Mouse (Mus musculus) forebrain, embryonic 16.5 days (tissue): ENCODE data around the gene Gapdh. TPM values are rescaled to one million over a fixed set of nuclear protein-coding genes. Genes with fewer than 3 reads are reported as not detected.
A peak's percentile ranks its signal among the peaks of the same experiment; 100 is the strongest.

ENCODE experiments used
- ATAC-seq: fragments of 200-750 bp; cut with Nextera tagmentation; 2 replicates; pipeline ENCODE4 v1.8.0; 2017; ENCODE audit warnings: mild to moderate bottlenecking, moderate library complexity
- H3K27ac ChIP-seq: fragments of 300-500 bp; sonication (generic); 2 replicates; pipeline ENCODE4 v1.5.1; 2014; ENCODE audit warnings: low read length, control low read depth
- H3K27me3 ChIP-seq: fragments of 300-500 bp; sonication (generic); replicated peaks from 2 replicates; pipeline ENCODE4 v1.6.1; 2014; ENCODE audit warnings: low read length; ENCODE audit not compliant: control insufficient read depth, insufficient read depth
- H3K36me3 ChIP-seq: fragments of 300-500 bp; sonication (generic); 2 replicates; pipeline ENCODE4 v1.6.1; 2014; ENCODE audit not compliant: control insufficient read depth, insufficient read depth
- H3K4me1 ChIP-seq: fragments of 300-500 bp; sonication (generic); replicated peaks from 2 replicates; pipeline ENCODE4 v1.6.1; 2014; ENCODE audit warnings: low read length; ENCODE audit not compliant: control insufficient read depth, insufficient read depth
- H3K4me2 ChIP-seq: fragments of 300-500 bp; sonication (generic); 2 replicates; pipeline ENCODE4 v1.6.1; 2014; ENCODE audit warnings: mild to moderate bottlenecking, low read length, control low read depth
- H3K4me3 ChIP-seq: fragments of 300-500 bp; sonication (generic); replicated peaks from 2 replicates; pipeline ENCODE4 v1.5.1; 2014; ENCODE audit warnings: mild to moderate bottlenecking, low read length, control low read depth
- H3K9ac ChIP-seq: fragments of 300-500 bp; sonication (generic); replicated peaks from 2 replicates; pipeline ENCODE4 v1.6.1; 2014; ENCODE audit warnings: low read depth, low read length, control low read depth
- H3K9me3 ChIP-seq: fragments of 300-500 bp; sonication (generic); 2 replicates; pipeline ENCODE4 v1.6.1; 2016; ENCODE audit warnings: low read length; ENCODE audit not compliant: control insufficient read depth
- WGBS: fragments of 180-500 bp; shearing (Covaris S2); extraction: QIAGEN DNeasy Blood & Tissue Kit; methylation state at CpG from one replicate; pipeline ENCODE4 v1.1.7; 2014; 5-methylcytosine and 5-hydroxymethylcytosine counted together
- polyA plus RNA-seq: library from polyadenylated mRNA; unstranded; fragments of >200 nt; fragmentation: Nextera tagmentation; extraction: Ambion mirVana; gene quantifications from 2 replicates; pipeline ENCODE4 v1.2.1, GENCODE M21; 2015

Gene Gapdh
- polyA plus RNA-seq, 1 experiment from 2014 or later = 1,346 TPM

GRCm38 (mm10) chr6:125193390-125193789 lies 27.1 kb upstream of the Gapdh start:
- H3K36me3 ChIP-seq = peaks cover 7% of the 10 kb centered on the region; the same call in 1 of the 2 replicates
- no peaks in the 10 kb centered on the region for H3K27me3 ChIP-seq
- H3K9ac ChIP-seq = no peak overlapping the region
- H3K4me1 ChIP-seq = peaks cover 17% of the 10 kb centered on the region
- H3K27ac ChIP-seq = no peak overlapping the region
- H3K9me3 ChIP-seq = no peaks in the 10 kb centered on the region
- no peak for ATAC-seq
- no peak overlapping the region for H3K4me3 ChIP-seq
- WGBS = 82% methylated on average over 7 of the region's 7 CpGs
- no peak overlapping the region for H3K4me2 ChIP-seq

GRCm38 (mm10) chr6:125192841-125193240 lies 26.6 kb upstream of the Gapdh start:
- WGBS = 45% methylated on average over 5 of the region's 5 CpGs
- H3K4me2 ChIP-seq = peak overlapping the region; percentile 95
- H3K36me3 ChIP-seq = peaks cover 7% of the 10 kb centered on the region; the same call in 1 of the 2 replicates
- no peak overlapping the region for H3K27ac ChIP-seq
- no peaks in the 10 kb centered on the region for H3K9me3 ChIP-seq
- no peak for ATAC-seq
- H3K4me1 ChIP-seq = peaks cover 17% of the 10 kb centered on the region
- H3K4me3 ChIP-seq = peak overlapping the region; percentile 89
- H3K27me3 ChIP-seq = no peaks in the 10 kb centered on the region
- H3K9ac ChIP-seq = peak overlapping the region; percentile 83

- under 1% methylated on average over 34 of the region's 34 CpGs for WGBS
These were observed 25.9 kb upstream of the Gapdh start for GRCm38 (mm10) chr6:125192016-125192714.

GRCm38 (mm10) chr6:125191332-125192015 lies 25.2 kb upstream of the Gapdh start, which contains the start of the genes Ncapd2 and Mrpl51:
TSS of gene Ncapd2 (minus strand) at chr6:125191701.
TSS of gene Mrpl51 (plus strand) at chr6:125191801.
- peak; percentile 97 for ATAC-seq
- Histone ChIP-seq H3K36me3 (peaks cover 11% of the 10 kb centered on the region; the same call in 1 of the 2 replicates), H3K4me2 (peak within 1 kb of the TSS; percentile 95), H3K4me3 (peak within 1 kb of the TSS; percentile 89), H3K9me3 (no peaks in the 10 kb centered on the region), H3K27me3 (no peaks in the 10 kb centered on the region), H3K9ac (peak within 1 kb of the TSS; percentile 83), H3K4me1 (peaks cover 17% of the 10 kb centered on the region), H3K27ac (peak within 1 kb of the TSS; percentile 100)
- under 1% methylated on average over 54 of the region's 54 CpGs for WGBS

More at GRCm38 (mm10) chr6:125192016-125192714, 25.9 kb upstream of the Gapdh start:
- peak overlapping the region; percentile 95 for H3K4me2 ChIP-seq
- H3K4me3 ChIP-seq = peak overlapping the region; percentile 89
- H3K36me3 ChIP-seq = peaks cover 9% of the 10 kb centered on the region; the same call in 1 of the 2 replicates
- H3K27ac ChIP-seq = peak overlapping the region; percentile 100
- peak overlapping the region; percentile 83 for H3K9ac ChIP-seq
- H3K4me1 ChIP-seq = peaks cover 17% of the 10 kb centered on the region
- H3K27me3 ChIP-seq = no peaks in the 10 kb centered on the region
- ATAC-seq = peak; percentile 91
- no peaks in the 10 kb centered on the region for H3K9me3 ChIP-seq

GRCm38 (mm10) chr6:125190816-125191215 lies 24.5 kb upstream of the Gapdh start:
- peak overlapping the region; percentile 100 for H3K27ac ChIP-seq
- H3K9me3 ChIP-seq = no peaks in the 10 kb centered on the region

GRCm38 (mm10) chr6:125186203-125186602 lies 19.9 kb upstream of the Gapdh start:
- H3K4me1 ChIP-seq = peaks cover 6% of the 10 kb centered on the region
- H3K27me3 ChIP-seq = no peaks in the 10 kb centered on the region
- H3K4me2 ChIP-seq = no peak overlapping the region
- H3K9me3 ChIP-seq = no peaks in the 10 kb centered on the region
- H3K27ac ChIP-seq = no peak overlapping the region
- H3K36me3 ChIP-seq = peaks cover 38% of the 10 kb centered on the region
- WGBS = 92% methylated on average over 10 of the region's 10 CpGs
- H3K4me3 ChIP-seq = no peak overlapping the region
- H3K9ac ChIP-seq = no peak overlapping the region
- ATAC-seq = no peak

More at GRCm38 (mm10) chr6:125190816-125191215, 24.5 kb upstream of the Gapdh start:
- peak overlapping the region; percentile 77 for H3K9ac ChIP-seq
- H3K4me2 ChIP-seq = peak overlapping the region; percentile 65
- ATAC-seq = no peak
- H3K36me3 ChIP-seq = peaks cover 16% of the 10 kb centered on the region
- H3K27me3 ChIP-seq = no peaks in the 10 kb centered on the region
- peaks cover 17% of the 10 kb centered on the region for H3K4me1 ChIP-seq
- H3K4me3 ChIP-seq = peak overlapping the region; percentile 89

- Histone ChIP-seq H3K4me2 (no peak overlapping the region), H3K9ac (no peak overlapping the region), H3K27me3 (no peaks in the 10 kb centered on the region), H3K9me3 (no peaks in the 10 kb centered on the region), H3K4me1 (no peaks in the 10 kb centered on the region), H3K36me3 (peaks cover 63% of the 10 kb centered on the region), H3K27ac (no peak overlapping the region), H3K4me3 (no peak overlapping the region)
- 65% methylated on average over 5 of the region's 5 CpGs for WGBS
- no peak for ATAC-seq
These were observed 15.9 kb upstream of the Gapdh start for GRCm38 (mm10) chr6:125182133-125182532.

GRCm38 (mm10) chr6:125179601-125180000 lies 13.3 kb upstream of the Gapdh start:
- no peak for ATAC-seq
- WGBS = 94% methylated on average over 7 of the region's 7 CpGs
- Histone ChIP-seq H3K36me3 (peaks cover 64% of the 10 kb centered on the region), H3K27me3 (no peaks in the 10 kb centered on the region), H3K9me3 (no peaks in the 10 kb centered on the region), H3K27ac (no peak overlapping the region), H3K4me2 (no peak overlapping the region), H3K9ac (no peak overlapping the region), H3K4me1 (no peaks in the 10 kb centered on the region), H3K4me3 (no peak overlapping the region)

- Histone ChIP-seq H3K36me3 (peaks cover 78% of the 10 kb centered on the region), H3K27ac (no peak overlapping the region), H3K4me1 (no peaks in the 10 kb centered on the region), H3K9ac (no peak overlapping the region), H3K27me3 (no peaks in the 10 kb centered on the region), H3K4me3 (no peak overlapping the region), H3K9me3 (no peaks in the 10 kb centered on the region), H3K4me2 (no peak overlapping the region)
- ATAC-seq = no peak
- 89% methylated on average over 5 of the region's 5 CpGs for WGBS
These were observed 9.2 kb upstream of the Gapdh start for GRCm38 (mm10) chr6:125175469-125175868.
